Mouse (Mus musculus) bone marrow, adult 2 months (tissue): ENCODE data around the gene Ciart.

Source experiments
- CTCF ChIP-seq: fragments of 200-500 bp; IDR thresholded peaks from 2 replicates; pipeline ENCODE4 v1.5.1; 2011; ENCODE audit warnings: low read length, control low read depth; ENCODE audit not compliant: control insufficient read depth, insufficient read depth
- POLR2A ChIP-seq: fragments of 200-500 bp; IDR thresholded peaks from 2 replicates; pipeline ENCODE4 v1.6.1; 2011; ENCODE audit warnings: low read depth, mild to moderate bottlenecking, control low read depth, low read length, borderline replicate concordance; ENCODE audit not compliant: control insufficient read depth

DNA sequence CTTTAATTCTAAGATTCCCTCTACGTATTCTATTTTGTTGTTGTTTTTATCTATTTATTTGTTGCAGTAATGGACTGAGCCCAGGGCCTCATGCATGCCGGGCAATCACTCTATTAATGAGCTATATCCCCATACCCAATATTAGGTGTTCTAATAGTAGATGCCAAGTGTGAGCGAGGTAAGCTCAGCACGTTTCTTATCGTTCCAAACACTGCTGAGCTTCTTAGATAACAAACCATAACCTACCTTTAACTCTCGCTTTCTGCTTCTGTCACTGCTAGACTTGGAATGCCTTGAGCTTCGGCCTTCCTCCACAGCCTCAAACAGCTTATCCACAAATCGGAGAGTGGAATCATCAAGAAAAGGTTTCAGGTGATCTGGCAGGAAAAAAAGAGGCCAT lies 30.7 kb downstream of the Ciart start:
- no peak for TF ChIP-seq POLR2A
- no peak for TF ChIP-seq CTCF
